Mouse (Mus musculus): ENCODE results near the gene Tmem53. TPM values are rescaled to one million over a fixed set of nuclear protein-coding genes. Genes with fewer than 3 reads are reported as not detected.

Tmem53 gene
- total and polyA plus RNA-seq, 2 experiments from 2014 or later: 59.2 to 65.9 TPM

DNA sequence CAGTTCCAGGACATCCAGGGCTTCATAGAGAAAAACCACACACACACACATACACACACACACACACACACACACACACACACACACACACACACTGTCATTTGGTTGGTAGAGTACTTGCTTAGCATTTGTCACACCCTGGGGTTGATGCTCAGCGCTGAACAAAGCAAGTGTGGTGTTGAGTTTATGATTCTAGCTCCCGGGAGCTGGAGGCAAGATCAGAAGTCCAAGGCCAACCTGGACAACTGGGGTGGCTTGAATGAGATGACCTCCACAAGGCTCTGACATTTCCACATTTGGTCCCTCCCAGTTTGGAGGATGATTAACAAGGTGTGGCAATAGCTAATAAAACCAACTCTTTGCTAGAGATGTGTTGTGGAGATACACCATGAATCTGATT lies 20.5 kb upstream of the Tmem53 start:
- no peaks in the 10 kb centered on the region for H3K4me1 ChIP-seq (ENCODE audit: control insufficient read depth, insufficient read depth)
- no peak overlapping the region for H3K4me2 ChIP-seq (ENCODE audit: low read depth, low read length)
- no peaks in the 10 kb centered on the region for H3K27me3 ChIP-seq (ENCODE audit: control insufficient read depth, insufficient read depth, low read length)
- DNase-seq (ENCODE audit: low spot score) (no peak), ATAC-seq (ENCODE audit: insufficient read depth, low read depth) (no peak)
- no peak overlapping the region for H3K27ac ChIP-seq (ENCODE audit: low read depth)
- 83% methylated on average over 2 of the region's 2 CpGs for WGBS
- TF ChIP-seq CTCF (IDR thresholded peaks at IDR 0.05; ENCODE audit: low read depth) (no peak), EP300 (IDR thresholded peaks at IDR 0.05; ENCODE audit: low read depth) (no peak)
- no peaks in the 10 kb centered on the region for H3K36me3 ChIP-seq (replicated peaks; ENCODE audit: control insufficient read depth, insufficient read depth, low read length)
- H3K9ac ChIP-seq (replicated peaks; ENCODE audit: low read depth, low read length): no peak overlapping the region
- 0 out of 2 replicates have a peak, but pooled peaks cover 3% of the 10 kb centered on the region for H3K9me3 ChIP-seq (replicated peaks; ENCODE audit: control insufficient read depth, low read length)
- H3K4me3 ChIP-seq (ENCODE audit: low read depth, low read length): no peak overlapping the region

- DNase-seq (ENCODE audit: low spot score) (no peak), ATAC-seq (ENCODE audit: insufficient read depth, low read depth) (no peak)
- no peak overlapping the region for H3K4me2 ChIP-seq (ENCODE audit: low read depth, low read length)
- no peaks in the 10 kb centered on the region for H3K27me3 ChIP-seq (ENCODE audit: control insufficient read depth, insufficient read depth, low read length)
- 0 out of 2 replicates have a peak, but pooled peaks cover 3% of the 10 kb centered on the region for H3K9me3 ChIP-seq (replicated peaks; ENCODE audit: control insufficient read depth, low read length)
- H3K27ac ChIP-seq (ENCODE audit: low read depth): no peak overlapping the region
- H3K36me3 ChIP-seq (replicated peaks; ENCODE audit: control insufficient read depth, insufficient read depth, low read length): no peaks in the 10 kb centered on the region
- no peak for TF ChIP-seq CTCF (IDR thresholded peaks at IDR 0.05; ENCODE audit: low read depth)
- no peak for TF ChIP-seq EP300 (IDR thresholded peaks at IDR 0.05; ENCODE audit: low read depth)
- WGBS: 63% methylated on average over 7 of the region's 7 CpGs
- H3K4me1 ChIP-seq (ENCODE audit: control insufficient read depth, insufficient read depth): no peaks in the 10 kb centered on the region
- H3K9ac ChIP-seq (replicated peaks; ENCODE audit: low read depth, low read length): no peak overlapping the region
- no peak overlapping the region for H3K4me3 ChIP-seq (ENCODE audit: low read depth, low read length)
These were observed 17.5 kb upstream of the Tmem53 start for GRCm38 (mm10) chr4:117234166-117234741.

- ATAC-seq (ENCODE audit: insufficient read depth, low read depth) (no peak), DNase-seq (ENCODE audit: low spot score) (no peak)
- Histone ChIP-seq H3K27ac (ENCODE audit: low read depth) (no peak overlapping the region), H3K4me3 (ENCODE audit: low read depth, low read length) (no peak overlapping the region), H3K4me2 (ENCODE audit: low read depth, low read length) (no peak overlapping the region), H3K36me3 (replicated peaks; ENCODE audit: control insufficient read depth, insufficient read depth, low read length) (no peaks in the 10 kb centered on the region), H3K9ac (replicated peaks; ENCODE audit: low read depth, low read length) (no peak overlapping the region), H3K4me1 (ENCODE audit: control insufficient read depth, insufficient read depth) (no peaks in the 10 kb centered on the region), H3K27me3 (ENCODE audit: control insufficient read depth, insufficient read depth, low read length) (no peaks in the 10 kb centered on the region), H3K9me3 (replicated peaks; ENCODE audit: control insufficient read depth, low read length) (no peaks in the 10 kb centered on the region)
- TF ChIP-seq EP300 (IDR thresholded peaks at IDR 0.05; ENCODE audit: low read depth): no peak
- TF ChIP-seq CTCF (IDR thresholded peaks at IDR 0.05; ENCODE audit: low read depth): no peak
- WGBS: 53% methylated on average over 4 of the region's 4 CpGs
These were observed 15.9 kb upstream of the Tmem53 start for GRCm38 (mm10) chr4:117235822-117236221.

DNA sequence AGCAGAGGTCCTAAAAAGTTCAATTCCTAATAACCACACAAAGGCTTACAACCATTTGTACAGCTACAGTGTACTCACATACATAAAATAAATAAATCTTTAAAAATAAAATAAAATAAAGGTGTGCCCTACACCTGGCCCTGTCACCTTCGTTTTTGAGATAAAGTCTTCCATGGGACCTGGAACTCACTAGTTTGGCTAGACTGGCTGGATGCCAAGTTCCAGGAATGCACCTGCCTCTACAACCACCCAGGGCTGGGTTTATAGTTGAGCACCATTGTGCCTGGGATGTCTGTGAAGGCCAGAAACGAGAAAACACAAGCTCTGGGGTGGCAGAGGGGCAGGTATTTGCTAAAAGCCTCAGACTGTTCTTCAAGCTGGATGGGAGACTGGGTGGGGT lies 12.6 kb upstream of the Tmem53 start:
- DNase-seq (ENCODE audit: low spot score) (no peak), ATAC-seq (ENCODE audit: insufficient read depth, low read depth) (no peak)
- H3K4me3 ChIP-seq (ENCODE audit: low read depth, low read length): no peak overlapping the region
- H3K9ac ChIP-seq (replicated peaks; ENCODE audit: low read depth, low read length): no peak overlapping the region
- no peaks in the 10 kb centered on the region for H3K36me3 ChIP-seq (replicated peaks; ENCODE audit: control insufficient read depth, insufficient read depth, low read length)
- H3K4me2 ChIP-seq (ENCODE audit: low read depth, low read length): no peak overlapping the region
- TF ChIP-seq EP300 (IDR thresholded peaks at IDR 0.05; ENCODE audit: low read depth) (no peak), CTCF (IDR thresholded peaks at IDR 0.05; ENCODE audit: low read depth) (no peak)
- no peaks in the 10 kb centered on the region for H3K4me1 ChIP-seq (ENCODE audit: control insufficient read depth, insufficient read depth)
- no peaks in the 10 kb centered on the region for H3K9me3 ChIP-seq (replicated peaks; ENCODE audit: control insufficient read depth, low read length)
- no peak overlapping the region for H3K27ac ChIP-seq (ENCODE audit: low read depth)
- no peaks in the 10 kb centered on the region for H3K27me3 ChIP-seq (ENCODE audit: control insufficient read depth, insufficient read depth, low read length)
- 38% methylated on average over 2 of the region's 2 CpGs for WGBS

GRCm38 (mm10) chr4:117240867-117241266 lies 10.9 kb upstream of the Tmem53 start:
- no peaks in the 10 kb centered on the region for H3K9me3 ChIP-seq (replicated peaks; ENCODE audit: control insufficient read depth, low read length)
- no peak overlapping the region; the same call in 1 of the 2 replicates for H3K27ac ChIP-seq (ENCODE audit: low read depth)
- DNase-seq (ENCODE audit: low spot score) (no peak), ATAC-seq (ENCODE audit: insufficient read depth, low read depth) (no peak)
- WGBS: 72% methylated on average over 6 of the region's 6 CpGs
- H3K4me1 ChIP-seq (ENCODE audit: control insufficient read depth, insufficient read depth): no peaks in the 10 kb centered on the region
- no peaks in the 10 kb centered on the region for H3K27me3 ChIP-seq (ENCODE audit: control insufficient read depth, insufficient read depth, low read length)
- H3K36me3 ChIP-seq (replicated peaks; ENCODE audit: control insufficient read depth, insufficient read depth, low read length): no peaks in the 10 kb centered on the region
- no peak overlapping the region for H3K4me3 ChIP-seq (ENCODE audit: low read depth, low read length)
- TF ChIP-seq CTCF (IDR thresholded peaks at IDR 0.05; ENCODE audit: low read depth): no peak
- no peak overlapping the region for H3K9ac ChIP-seq (replicated peaks; ENCODE audit: low read depth, low read length)
- no peak overlapping the region for H3K4me2 ChIP-seq (ENCODE audit: low read depth, low read length)

GRCm38 (mm10) chr4:117250982-117251381 lies 769 bp upstream of the Tmem53 start:
- no peak for TF ChIP-seq EP300 (IDR thresholded peaks at IDR 0.05; ENCODE audit: low read depth)
- TF ChIP-seq CTCF (IDR thresholded peaks at IDR 0.05; ENCODE audit: low read depth): no peak
- no peaks in the 10 kb centered on the region for H3K27me3 ChIP-seq (ENCODE audit: control insufficient read depth, insufficient read depth, low read length)
- 67% methylated on average over 1 of the region's 1 CpGs for WGBS
- H3K4me3 ChIP-seq (ENCODE audit: low read depth, low read length): peak overlapping the region; percentile 71; the same call in 1 of the 2 replicates
- DNase-seq (ENCODE audit: low spot score) (no peak), ATAC-seq (ENCODE audit: insufficient read depth, low read depth) (no peak)
- H3K9ac ChIP-seq (replicated peaks; ENCODE audit: low read depth, low read length): no peak overlapping the region
- peaks cover 26% of the 10 kb centered on the region for H3K4me1 ChIP-seq (ENCODE audit: control insufficient read depth, insufficient read depth)
- H3K36me3 ChIP-seq (replicated peaks; ENCODE audit: control insufficient read depth, insufficient read depth, low read length): no peaks in the 10 kb centered on the region
- H3K9me3 ChIP-seq (replicated peaks; ENCODE audit: control insufficient read depth, low read length): no peaks in the 10 kb centered on the region
- H3K27ac ChIP-seq (ENCODE audit: low read depth): no peak overlapping the region
- peak overlapping the region; percentile 71 for H3K4me2 ChIP-seq (ENCODE audit: low read depth, low read length)
